Mouse (Mus musculus): ENCODE data around the gene Panx2. TPM values are rescaled to one million over a fixed set of nuclear protein-coding genes. Genes with fewer than 3 reads are reported as not detected.
A peak's percentile ranks its signal among the peaks of the same experiment; 100 is the strongest.

The Panx2 gene
- polyA plus RNA-seq, 1 experiment: 2.8 TPM

GRCm38 (mm10) chr15:89069336-89069840 lies 9.9 kb downstream of the Panx2 start:
- H3K36me3 ChIP-seq (ENCODE audit: control insufficient read depth, insufficient read depth, low read length, poor library complexity, severe bottlenecking): no peaks in the 10 kb centered on the region
- no peaks in the 10 kb centered on the region for H3K9me3 ChIP-seq (replicated peaks; ENCODE audit: control insufficient read depth, insufficient read depth, low read length, poor library complexity, severe bottlenecking)
- H3K27ac ChIP-seq (ENCODE audit: insufficient read depth, low read length): no peak overlapping the region
- no peak for TF ChIP-seq CTCF (IDR thresholded peaks at IDR 0.05; ENCODE audit: low read depth, low read length)
- no peak for TF ChIP-seq POLR2A (IDR thresholded peaks at IDR 0.05; ENCODE audit: insufficient read depth, low read length)
- H3K27me3 ChIP-seq (ENCODE audit: control insufficient read depth, insufficient read depth, low read length, poor library complexity, severe bottlenecking): no peaks in the 10 kb centered on the region
- H3K9ac ChIP-seq (ENCODE audit: low read depth, poor library complexity, severe bottlenecking): no peak overlapping the region
- peak overlapping the region; percentile 3; the same call in 1 of the 2 replicates for H3K4me3 ChIP-seq (ENCODE audit: low read depth, low read length)
- no peaks in the 10 kb centered on the region for H3K4me1 ChIP-seq (ENCODE audit: control insufficient read depth, insufficient read depth, low read length)

- H3K27ac ChIP-seq (ENCODE audit: insufficient read depth, low read length): no peak overlapping the region
- H3K9me3 ChIP-seq (replicated peaks; ENCODE audit: control insufficient read depth, insufficient read depth, low read length, poor library complexity, severe bottlenecking): no peaks in the 10 kb centered on the region
- peak overlapping the region; percentile 2; the same call in 1 of the 2 replicates for H3K4me3 ChIP-seq (ENCODE audit: low read depth, low read length)
- TF ChIP-seq CTCF (IDR thresholded peaks at IDR 0.05; ENCODE audit: low read depth, low read length) (no peak), POLR2A (IDR thresholded peaks at IDR 0.05; ENCODE audit: insufficient read depth, low read length) (no peak), EP300 (IDR thresholded peaks at IDR 0.05; ENCODE audit: insufficient read depth, low read depth, low read length) (no peak)
- no peaks in the 10 kb centered on the region for H3K27me3 ChIP-seq (ENCODE audit: control insufficient read depth, insufficient read depth, low read length, poor library complexity, severe bottlenecking)
- no peak overlapping the region for H3K9ac ChIP-seq (ENCODE audit: low read depth, poor library complexity, severe bottlenecking)
- H3K36me3 ChIP-seq (ENCODE audit: control insufficient read depth, insufficient read depth, low read length, poor library complexity, severe bottlenecking): no peaks in the 10 kb centered on the region
- H3K4me1 ChIP-seq (ENCODE audit: control insufficient read depth, insufficient read depth, low read length): no peaks in the 10 kb centered on the region
These were observed 11.1 kb downstream of the Panx2 start for GRCm38 (mm10) chr15:89070606-89071005.

GRCm38 (mm10) chr15:89073993-89074603 lies 14.6 kb downstream of the Panx2 start:
- Histone ChIP-seq H3K4me1 (ENCODE audit: control insufficient read depth, insufficient read depth, low read length) (no peaks in the 10 kb centered on the region), H3K4me3 (ENCODE audit: low read depth, low read length) (no peak overlapping the region), H3K36me3 (ENCODE audit: control insufficient read depth, insufficient read depth, low read length, poor library complexity, severe bottlenecking) (no peaks in the 10 kb centered on the region), H3K27ac (ENCODE audit: insufficient read depth, low read length) (no peak overlapping the region), H3K9me3 (replicated peaks; ENCODE audit: control insufficient read depth, insufficient read depth, low read length, poor library complexity, severe bottlenecking) (no peaks in the 10 kb centered on the region), H3K27me3 (ENCODE audit: control insufficient read depth, insufficient read depth, low read length, poor library complexity, severe bottlenecking) (no peaks in the 10 kb centered on the region), H3K9ac (ENCODE audit: low read depth, poor library complexity, severe bottlenecking) (no peak overlapping the region)
- TF ChIP-seq EP300 (IDR thresholded peaks at IDR 0.05; ENCODE audit: insufficient read depth, low read depth, low read length): no peak
- TF ChIP-seq POLR2A (IDR thresholded peaks at IDR 0.05; ENCODE audit: insufficient read depth, low read length): no peak
- TF ChIP-seq CTCF (IDR thresholded peaks at IDR 0.05; ENCODE audit: low read depth, low read length): no peak

- TF ChIP-seq POLR2A (IDR thresholded peaks at IDR 0.05; ENCODE audit: insufficient read depth, low read length) (no peak), EP300 (IDR thresholded peaks at IDR 0.05; ENCODE audit: insufficient read depth, low read depth, low read length) (no peak), CTCF (IDR thresholded peaks at IDR 0.05; ENCODE audit: low read depth, low read length) (no peak)
- peak within 1 kb of the TSS; percentile 97 for H3K9ac ChIP-seq (ENCODE audit: low read depth, poor library complexity, severe bottlenecking)
- H3K9me3 ChIP-seq (replicated peaks; ENCODE audit: control insufficient read depth, insufficient read depth, low read length, poor library complexity, severe bottlenecking): no peaks in the 10 kb centered on the region
- H3K36me3 ChIP-seq (ENCODE audit: control insufficient read depth, insufficient read depth, low read length, poor library complexity, severe bottlenecking): no peaks in the 10 kb centered on the region
- H3K4me1 ChIP-seq (ENCODE audit: control insufficient read depth, insufficient read depth, low read length): no peaks in the 10 kb centered on the region
- no peaks in the 10 kb centered on the region for H3K27me3 ChIP-seq (ENCODE audit: control insufficient read depth, insufficient read depth, low read length, poor library complexity, severe bottlenecking)
- H3K27ac ChIP-seq (ENCODE audit: insufficient read depth, low read length): no peak within 1 kb of the TSS
- peak within 1 kb of the TSS; percentile 86 for H3K4me3 ChIP-seq (ENCODE audit: low read depth, low read length)
These were observed 15.3 kb downstream of the Panx2 start, which contains the start of gene Trabd for GRCm38 (mm10) chr15:89074613-89075477. Gene Trabd (plus strand): TSS chr15:89075124.

GRCm38 (mm10) chr15:89075478-89076147 lies 16.1 kb downstream of the Panx2 start:
- Histone ChIP-seq H3K27ac (ENCODE audit: insufficient read depth, low read length) (no peak overlapping the region), H3K4me1 (ENCODE audit: control insufficient read depth, insufficient read depth, low read length) (no peaks in the 10 kb centered on the region), H3K36me3 (ENCODE audit: control insufficient read depth, insufficient read depth, low read length, poor library complexity, severe bottlenecking) (no peaks in the 10 kb centered on the region), H3K4me3 (ENCODE audit: low read depth, low read length) (peak overlapping the region; percentile 86), H3K27me3 (ENCODE audit: control insufficient read depth, insufficient read depth, low read length, poor library complexity, severe bottlenecking) (no peaks in the 10 kb centered on the region), H3K9ac (ENCODE audit: low read depth, poor library complexity, severe bottlenecking) (peak overlapping the region; percentile 97), H3K9me3 (replicated peaks; ENCODE audit: control insufficient read depth, insufficient read depth, low read length, poor library complexity, severe bottlenecking) (no peaks in the 10 kb centered on the region)
- TF ChIP-seq EP300 (IDR thresholded peaks at IDR 0.05; ENCODE audit: insufficient read depth, low read depth, low read length) (no peak), POLR2A (IDR thresholded peaks at IDR 0.05; ENCODE audit: insufficient read depth, low read length) (no peak), CTCF (IDR thresholded peaks at IDR 0.05; ENCODE audit: low read depth, low read length) (no peak)

Data from ES-Bruce4 (cell line).